Mouse (Mus musculus): ENCODE measurements around the gene Acvrl1. TPM values are rescaled to one million over a fixed set of nuclear protein-coding genes. Genes with fewer than 3 reads are reported as not detected.
A peak's percentile ranks its signal among the peaks of the same experiment; 100 is the strongest.

Gene Acvrl1
- polyA plus RNA-seq, 1 experiment from 2014 or later = 8.9 TPM

DNA sequence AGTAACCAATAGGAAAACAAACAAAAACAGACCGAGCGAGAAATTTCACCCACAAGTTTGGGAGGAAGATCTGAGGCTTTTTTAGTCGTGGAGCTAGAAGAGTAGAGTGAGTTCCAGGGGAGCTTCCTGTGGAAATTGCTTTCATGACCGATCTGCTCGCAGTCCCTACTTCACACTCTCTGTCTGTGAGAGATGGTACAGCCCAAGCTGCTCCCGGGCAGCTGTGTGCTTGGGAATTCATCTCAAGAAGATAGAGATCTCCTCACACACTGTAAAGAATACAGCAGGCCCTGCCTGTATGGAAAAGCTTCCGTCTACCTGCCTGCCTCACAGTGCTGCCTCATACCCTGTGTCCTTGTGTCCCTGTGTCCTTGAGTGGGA, 63.9 kb downstream of the Acvrl1 start:
- peak overlapping the region; percentile 61 for H3K27ac ChIP-seq (replicated peaks)
- H3K36me3 ChIP-seq = peaks cover 37% of the 10 kb centered on the region
- peaks cover 31% of the 10 kb centered on the region for H3K4me1 ChIP-seq
- no peak overlapping the region for H3K4me3 ChIP-seq
- 56% methylated on average over 7 of the region's 7 CpGs for WGBS
- H3K9me3 ChIP-seq (replicated peaks) = no peaks in the 10 kb centered on the region
- DNase-seq (ENCODE audit: low spot score) = no peak
- no peaks in the 10 kb centered on the region for H3K27me3 ChIP-seq (ENCODE audit: low read depth, poor library complexity, severe bottlenecking)

DNA sequence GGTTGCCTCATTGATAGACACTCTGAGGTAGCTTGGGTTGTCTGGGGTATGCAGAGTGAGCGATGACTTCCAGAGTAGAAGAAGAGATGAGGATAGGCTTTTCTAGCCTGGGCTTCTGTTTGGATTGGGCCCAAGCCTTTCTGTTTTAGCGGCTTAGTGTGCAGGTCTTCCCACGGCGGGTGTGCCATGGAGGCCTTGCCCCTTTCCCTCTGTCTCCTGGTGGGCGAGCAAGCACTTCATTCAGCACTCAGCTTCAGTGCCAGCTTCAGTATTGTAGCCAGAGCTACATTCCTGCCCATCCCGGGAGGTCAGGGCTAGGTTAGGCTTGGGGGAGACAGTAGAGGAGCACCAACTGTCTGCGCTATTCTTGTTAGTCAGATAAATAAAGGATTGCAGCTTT, 64.3 kb downstream of the Acvrl1 start:
- 87% methylated on average over 7 of the region's 7 CpGs for WGBS
- H3K4me1 ChIP-seq = peaks cover 31% of the 10 kb centered on the region
- no peak for DNase-seq (ENCODE audit: low spot score)
- H3K27ac ChIP-seq (replicated peaks) = peak overlapping the region; percentile 61
- no peak overlapping the region for H3K4me3 ChIP-seq
- no peaks in the 10 kb centered on the region for H3K9me3 ChIP-seq (replicated peaks)
- H3K27me3 ChIP-seq (ENCODE audit: low read depth, poor library complexity, severe bottlenecking) = no peaks in the 10 kb centered on the region
- peaks cover 41% of the 10 kb centered on the region for H3K36me3 ChIP-seq

DNA sequence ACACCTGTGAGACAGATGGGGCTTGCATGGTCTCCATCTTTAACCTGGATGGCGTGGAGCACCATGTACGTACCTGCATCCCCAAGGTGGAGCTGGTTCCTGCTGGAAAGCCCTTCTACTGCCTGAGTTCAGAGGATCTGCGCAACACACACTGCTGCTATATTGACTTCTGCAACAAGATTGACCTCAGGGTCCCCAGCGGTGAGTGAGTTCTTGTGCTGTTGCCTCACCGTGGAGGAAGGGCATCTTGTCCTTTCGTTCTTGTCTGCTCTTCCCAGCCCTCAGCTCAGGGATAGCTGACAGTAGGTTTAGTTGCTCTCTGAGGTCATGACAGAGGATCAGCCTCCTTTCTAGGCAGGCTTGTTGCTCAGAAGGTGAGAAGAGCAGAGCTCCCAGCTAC, 65.6 kb downstream of the Acvrl1 start:
- peaks cover 52% of the 10 kb centered on the region for H3K36me3 ChIP-seq
- no peaks in the 10 kb centered on the region for H3K27me3 ChIP-seq (ENCODE audit: low read depth, poor library complexity, severe bottlenecking)
- 98% methylated on average over 6 of the region's 6 CpGs for WGBS

More for the DNA sequence above, 65.6 kb downstream of the Acvrl1 start:
- Histone ChIP-seq H3K4me1 (peaks cover 29% of the 10 kb centered on the region), H3K4me3 (no peak overlapping the region), H3K27ac (replicated peaks) (no peak overlapping the region), H3K9me3 (replicated peaks) (no peaks in the 10 kb centered on the region)
- DNase-seq (ENCODE audit: low spot score) = no peak

Small RNA genes lying within 50 kb of the gene (microRNA-seq; reads per million reads assigned to microRNA genes)
- not detected for gene Mir6962

Other genes starting within 250 kb of the Acvrl1 start
- gene Gm47841, start 81.1 kb upstream of the Acvrl1 start, polyA plus RNA-seq (2016; fragmentation: Nextera tagmentation; extraction: Ambion mirVana) = not detected in 2 replicates
- gene Fignl2, start 50.0 kb upstream of the Acvrl1 start, polyA plus RNA-seq (2016; fragmentation: Nextera tagmentation; extraction: Ambion mirVana) = 0.88 and 1.7 TPM in 2 replicates
- gene Ankrd33, start 12.8 kb upstream of the Acvrl1 start, polyA plus RNA-seq (2016; fragmentation: Nextera tagmentation; extraction: Ambion mirVana) = not detected in 2 replicates
- 5.4 and 7.0 TPM in 2 replicates for gene Acvr1b, start 45.5 kb downstream of the Acvrl1 start, polyA plus RNA-seq (2016; fragmentation: Nextera tagmentation; extraction: Ambion mirVana)
- 3.2 and 4.2 TPM in 2 replicates for gene Grasp, start 95.7 kb downstream of the Acvrl1 start, polyA plus RNA-seq (2016; fragmentation: Nextera tagmentation; extraction: Ambion mirVana)
- gene Nr4a1, start 125.7 kb downstream of the Acvrl1 start, polyA plus RNA-seq (2016; fragmentation: Nextera tagmentation; extraction: Ambion mirVana) = 2.8 and 2.9 TPM in 2 replicates
- 80.8 TPM in 2 replicates for gene Atg101, start 155.8 kb downstream of the Acvrl1 start, polyA plus RNA-seq (2016; fragmentation: Nextera tagmentation; extraction: Ambion mirVana)
- 0.06 and 0.22 TPM in 2 replicates for gene 6030408B16Rik, start 164.7 kb downstream of the Acvrl1 start, polyA plus RNA-seq (2016; fragmentation: Nextera tagmentation; extraction: Ambion mirVana)
- 0.06 TPM in 1 of 2 replicates, not detected in the other for gene Krt80, start 241.6 kb downstream of the Acvrl1 start, polyA plus RNA-seq (2016; fragmentation: Nextera tagmentation; extraction: Ambion mirVana)